Mouse (Mus musculus): ENCODE results near the gene Hoxc13. TPM values are rescaled to one million over a fixed set of nuclear protein-coding genes. Genes with fewer than 3 reads are reported as not detected.

Hoxc13 gene
- not detected in 2 replicates for polyA plus RNA-seq (2012; rRNA removed)

GRCm38 (mm10) chr15:102921053-102922011 is at the start of gene Hoxc13:
TSS of gene Hoxc13 (plus strand) at chr15:102921103.

DNA sequence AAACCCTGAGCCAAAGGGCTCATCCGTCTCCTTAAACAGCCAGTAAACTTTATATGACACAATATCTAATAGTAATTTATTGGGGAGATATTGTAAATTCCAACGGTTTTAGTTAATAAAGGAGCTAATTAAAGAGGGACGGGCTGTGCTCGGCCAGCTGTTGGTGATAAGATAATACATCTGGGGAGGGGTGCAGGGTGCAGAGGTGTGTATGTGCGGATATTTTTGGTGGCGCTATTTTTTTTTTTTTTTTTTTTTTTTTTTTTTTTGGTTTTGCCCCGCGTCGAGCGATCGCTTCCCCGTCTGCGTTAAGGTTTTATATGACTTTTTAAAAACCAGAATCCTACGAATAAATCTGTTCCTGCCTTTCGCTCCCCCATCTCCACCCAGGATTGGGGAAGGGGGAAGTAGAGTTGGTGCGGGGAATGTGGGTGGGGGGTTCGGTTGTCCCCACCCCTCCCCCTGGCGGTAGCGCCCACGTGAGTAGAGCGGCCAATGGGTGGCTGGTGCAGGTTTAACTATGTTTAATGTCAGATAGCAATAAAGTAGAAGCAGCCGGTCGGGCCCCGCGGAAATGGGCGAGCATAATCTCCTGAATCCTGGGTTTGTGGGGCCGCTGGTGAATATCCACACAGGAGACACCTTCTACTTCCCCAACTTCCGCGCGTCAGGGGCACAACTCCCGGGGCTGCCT is 15.5 kb downstream of the Hoxc13 start, which contains the start of gene Hoxc12:
TSS of gene Hoxc12 (plus strand) at position 479 of the 694 bp plus-strand sequence.

GRCm38 (mm10) chr15:102954192-102955006 is 33.5 kb downstream of the Hoxc13 start, which contains the start of gene Hoxc11:
TSS of gene Hoxc11 (plus strand) at chr15:102954427.

DNA sequence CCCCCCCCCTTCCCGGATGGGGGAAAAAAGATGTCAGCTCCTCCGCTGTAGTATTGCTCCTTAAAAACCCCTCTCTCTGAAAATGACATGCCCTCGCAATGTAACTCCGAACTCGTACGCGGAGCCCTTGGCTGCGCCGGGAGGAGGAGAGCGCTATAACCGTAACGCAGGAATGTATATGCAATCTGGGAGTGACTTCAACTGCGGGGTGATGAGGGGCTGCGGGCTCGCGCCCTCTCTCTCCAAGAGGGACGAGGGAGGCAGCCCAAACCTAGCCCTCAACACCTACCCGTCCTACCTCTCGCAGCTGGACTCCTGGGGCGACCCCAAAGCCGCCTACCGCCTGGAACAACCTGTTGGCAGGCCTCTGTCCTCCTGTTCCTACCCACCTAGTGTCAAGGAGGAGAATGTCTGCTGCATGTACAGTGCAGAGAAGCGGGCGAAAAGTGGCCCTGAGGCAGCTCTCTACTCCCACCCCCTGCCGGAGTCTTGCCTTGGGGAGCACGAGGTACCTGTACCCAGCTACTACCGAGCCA is 45.9 kb downstream of the Hoxc13 start, which contains the start of gene Hoxc10:
TSS of gene Hoxc10 (plus strand) at position 21 of the 536 bp plus-strand sequence.

GRCm38 (mm10) chr15:102967312-102967510 is 46.3 kb downstream of the Hoxc13 start, which contains the start of gene Hoxc5:
TSS of gene Hoxc5 (plus strand) at chr15:102967443.

GRCm38 (mm10) chr15:102976171-102976570 is 55.3 kb downstream of the Hoxc13 start, which contains the start of gene Hoxc9:
TSS of gene Hoxc9 (plus strand) at chr15:102976439.

Other genes with a start within 250 kb of the Hoxc13 start
- gene Atp5g2, start 248.8 kb upstream of the Hoxc13 start, polyA plus RNA-seq (2012; rRNA removed): 463 and 574 TPM in 2 replicates
- 13.2 and 17.4 TPM in 2 replicates for gene Calcoco1, start 198.9 kb upstream of the Hoxc13 start, polyA plus RNA-seq (2012; rRNA removed)
- not detected in 2 replicates for gene Hoxc12, start 15.7 kb downstream of the Hoxc13 start, polyA plus RNA-seq (2012; rRNA removed)
- gene Hoxc11, start 33.3 kb downstream of the Hoxc13 start, polyA plus RNA-seq (2012; rRNA removed): not detected in 2 replicates
- not detected in 2 replicates for gene Hoxc10, start 45.7 kb downstream of the Hoxc13 start, polyA plus RNA-seq (2012; rRNA removed)
- 6.0 and 6.8 TPM in 2 replicates for gene Hoxc5, start 46.3 kb downstream of the Hoxc13 start, polyA plus RNA-seq (2012; rRNA removed)
- gene Hoxc9, start 55.3 kb downstream of the Hoxc13 start, polyA plus RNA-seq (2012; rRNA removed): not detected in 2 replicates
- 2.9 and 3.3 TPM in 2 replicates for gene Hoxc8, start 69.5 kb downstream of the Hoxc13 start, polyA plus RNA-seq (2012; rRNA removed)
- 3.1 and 4.7 TPM in 2 replicates for gene Hoxc6, start 77.2 kb downstream of the Hoxc13 start, polyA plus RNA-seq (2012; rRNA removed)
- gene Hoxc4, start 97.8 kb downstream of the Hoxc13 start, polyA plus RNA-seq (2012; rRNA removed): 4.3 and 4.5 TPM in 2 replicates
- 8.9 and 10.8 TPM in 2 replicates for gene Smug1, start 246.0 kb downstream of the Hoxc13 start, polyA plus RNA-seq (2012; rRNA removed)

Data from stomach, adult 2 months (tissue).